Mouse (Mus musculus): ENCODE measurements around the gene Rftn1. TPM values are rescaled to one million over a fixed set of nuclear protein-coding genes. Genes with fewer than 3 reads are reported as not detected.

Rftn1 gene
- total and polyA plus RNA-seq, 2 experiments from 2014 or later = 19.7 to 44.4 TPM

DNA sequence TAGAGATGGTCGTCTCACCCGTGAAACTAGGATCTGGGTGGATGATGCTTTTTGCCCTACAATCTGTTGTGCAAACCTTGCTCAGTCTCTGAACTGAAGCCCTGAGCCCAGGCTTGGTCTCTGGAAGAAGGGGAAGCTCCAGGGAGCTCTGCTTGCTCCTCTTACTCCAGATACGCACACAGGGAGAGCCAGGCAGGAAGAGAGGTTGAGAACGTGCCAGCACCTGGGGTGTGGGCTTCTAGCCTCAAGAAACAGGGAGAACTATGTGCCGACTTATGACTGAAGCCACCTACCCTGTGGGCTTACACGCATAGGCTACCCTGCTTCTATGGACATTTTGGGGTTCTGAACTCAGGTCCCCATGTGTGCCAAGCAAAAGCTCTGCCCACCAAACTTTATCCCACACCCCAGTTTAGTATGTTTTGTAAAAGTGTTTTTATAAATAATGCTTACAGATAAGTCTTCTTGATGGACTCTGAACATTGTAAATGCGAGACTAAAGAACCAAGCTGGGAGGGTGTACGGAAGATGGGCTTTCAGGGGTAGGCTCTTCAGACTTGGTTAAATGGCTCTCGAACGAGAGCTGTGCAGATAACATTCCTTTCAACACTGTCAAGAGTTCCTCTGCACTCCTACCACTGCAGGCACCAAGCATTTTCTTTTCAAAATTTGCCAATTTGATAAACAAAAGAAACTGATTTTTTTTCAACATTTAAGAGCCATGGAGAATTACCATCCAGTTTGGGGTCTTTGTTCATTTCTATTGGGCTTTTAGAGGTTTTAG lies 152.4 kb downstream of the Rftn1 start:
- no peaks in the 10 kb centered on the region for H3K27me3 ChIP-seq (ENCODE audit: insufficient read depth, low read length)
- no peaks in the 10 kb centered on the region for H3K36me3 ChIP-seq (ENCODE audit: insufficient read depth, low read length)
- no peak for TF ChIP-seq CTCF (IDR thresholded peaks at IDR 0.05; ENCODE audit: low read depth)
- 73% methylated on average over 10 of the region's 10 CpGs for WGBS
- H3K9ac ChIP-seq (replicated peaks; ENCODE audit: low read length) = no peak overlapping the region
- DNase-seq (ENCODE audit: low spot score) (no peak), ATAC-seq (no peak)
- H3K4me3 ChIP-seq (ENCODE audit: low read length) = no peak overlapping the region
- no peak overlapping the region for H3K27ac ChIP-seq
- no peaks in the 10 kb centered on the region for H3K9me3 ChIP-seq (ENCODE audit: low read length)
- H3K4me2 ChIP-seq (ENCODE audit: low read depth, low read length) = no peak overlapping the region
- no peaks in the 10 kb centered on the region for H3K4me1 ChIP-seq (ENCODE audit: insufficient read depth, low read length)

GRCm38 (mm10) chr17:50037416-50037815 lies 153.1 kb downstream of the Rftn1 start:
- 62% methylated on average over 4 of the region's 4 CpGs for WGBS
- Histone ChIP-seq H3K36me3 (ENCODE audit: insufficient read depth, low read length) (no peaks in the 10 kb centered on the region), H3K9me3 (ENCODE audit: low read length) (no peaks in the 10 kb centered on the region), H3K27ac (no peak overlapping the region), H3K4me2 (ENCODE audit: low read depth, low read length) (no peak overlapping the region), H3K4me1 (ENCODE audit: insufficient read depth, low read length) (no peaks in the 10 kb centered on the region), H3K9ac (replicated peaks; ENCODE audit: low read length) (no peak overlapping the region), H3K27me3 (ENCODE audit: insufficient read depth, low read length) (no peaks in the 10 kb centered on the region), H3K4me3 (ENCODE audit: low read length) (no peak overlapping the region)
- ATAC-seq (no peak), DNase-seq (ENCODE audit: low spot score) (no peak)
- TF ChIP-seq CTCF (IDR thresholded peaks at IDR 0.05; ENCODE audit: low read depth) = no peak

DNA sequence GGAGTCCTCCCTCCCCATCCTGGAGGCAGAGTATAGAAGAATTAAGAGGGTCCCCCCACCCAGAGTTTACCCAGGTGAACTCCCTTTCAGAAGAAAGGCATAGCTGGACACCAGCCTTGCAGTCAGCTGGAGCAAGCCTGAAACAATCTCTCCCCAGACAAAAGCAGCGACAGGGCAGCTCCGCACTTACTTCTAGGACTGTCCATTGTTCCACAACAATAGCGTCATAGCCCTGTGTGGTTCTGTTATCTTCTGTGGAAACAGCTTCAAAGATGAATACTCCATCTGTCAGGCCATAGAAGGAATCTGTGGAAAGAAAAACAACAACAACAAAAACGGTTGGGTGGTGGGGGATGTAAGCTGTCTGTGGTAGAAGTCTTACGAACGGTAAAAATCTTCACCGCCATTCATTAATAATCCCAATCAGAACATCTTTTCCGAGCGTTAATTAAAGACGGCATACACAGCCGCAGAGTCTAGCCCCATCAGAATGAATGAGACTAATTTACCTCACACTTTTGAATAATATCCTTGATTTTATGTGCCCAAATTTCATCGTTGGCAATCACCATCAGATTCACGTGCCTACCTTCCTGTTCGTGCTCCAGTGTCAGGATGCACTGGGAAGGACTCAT lies 153.6 kb downstream of the Rftn1 start:
- Histone ChIP-seq H3K27ac (no peak overlapping the region), H3K4me2 (ENCODE audit: low read depth, low read length) (no peak overlapping the region), H3K36me3 (ENCODE audit: insufficient read depth, low read length) (no peaks in the 10 kb centered on the region), H3K9me3 (ENCODE audit: low read length) (no peaks in the 10 kb centered on the region), H3K9ac (replicated peaks; ENCODE audit: low read length) (no peak overlapping the region), H3K4me1 (ENCODE audit: insufficient read depth, low read length) (no peaks in the 10 kb centered on the region), H3K27me3 (ENCODE audit: insufficient read depth, low read length) (no peaks in the 10 kb centered on the region), H3K4me3 (ENCODE audit: low read length) (no peak overlapping the region)
- ATAC-seq (no peak), DNase-seq (ENCODE audit: low spot score) (no peak)
- no peak for TF ChIP-seq CTCF (IDR thresholded peaks at IDR 0.05; ENCODE audit: low read depth)
- WGBS = 52% methylated on average over 14 of the region's 14 CpGs

DNA sequence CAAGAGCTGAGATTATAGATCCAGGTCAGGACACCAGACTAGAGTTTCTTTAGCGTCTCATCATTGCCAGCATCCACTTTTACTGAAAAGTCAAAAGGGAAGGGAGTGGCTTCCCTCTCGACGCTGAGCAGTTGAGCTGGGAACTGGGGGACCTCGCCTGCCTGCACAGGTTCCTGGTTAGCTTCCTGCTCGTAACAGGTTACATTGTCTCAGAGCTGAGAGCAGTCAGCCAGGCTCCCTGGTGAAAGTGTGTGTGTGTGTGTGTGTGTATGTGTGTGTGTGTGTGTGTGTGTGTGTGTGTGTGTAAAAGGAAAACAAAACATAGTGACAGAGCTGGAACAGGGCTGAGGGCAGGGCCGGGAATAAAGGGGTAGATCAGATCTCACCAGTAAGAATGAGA lies 156.8 kb downstream of the Rftn1 start:
- H3K27me3 ChIP-seq (ENCODE audit: insufficient read depth, low read length) = no peaks in the 10 kb centered on the region
- DNase-seq (ENCODE audit: low spot score) = no peak
- no peak overlapping the region for H3K4me3 ChIP-seq (ENCODE audit: low read length)
- ATAC-seq = no peak
- H3K4me1 ChIP-seq (ENCODE audit: insufficient read depth, low read length) = no peaks in the 10 kb centered on the region
- no peak overlapping the region for H3K27ac ChIP-seq
- WGBS = 71% methylated on average over 6 of the region's 6 CpGs
- no peak for TF ChIP-seq CTCF (IDR thresholded peaks at IDR 0.05; ENCODE audit: low read depth)
- no peaks in the 10 kb centered on the region for H3K36me3 ChIP-seq (ENCODE audit: insufficient read depth, low read length)
- no peak overlapping the region for H3K4me2 ChIP-seq (ENCODE audit: low read depth, low read length)
- no peaks in the 10 kb centered on the region for H3K9me3 ChIP-seq (ENCODE audit: low read length)
- no peak overlapping the region for H3K9ac ChIP-seq (replicated peaks; ENCODE audit: low read length)

DNA sequence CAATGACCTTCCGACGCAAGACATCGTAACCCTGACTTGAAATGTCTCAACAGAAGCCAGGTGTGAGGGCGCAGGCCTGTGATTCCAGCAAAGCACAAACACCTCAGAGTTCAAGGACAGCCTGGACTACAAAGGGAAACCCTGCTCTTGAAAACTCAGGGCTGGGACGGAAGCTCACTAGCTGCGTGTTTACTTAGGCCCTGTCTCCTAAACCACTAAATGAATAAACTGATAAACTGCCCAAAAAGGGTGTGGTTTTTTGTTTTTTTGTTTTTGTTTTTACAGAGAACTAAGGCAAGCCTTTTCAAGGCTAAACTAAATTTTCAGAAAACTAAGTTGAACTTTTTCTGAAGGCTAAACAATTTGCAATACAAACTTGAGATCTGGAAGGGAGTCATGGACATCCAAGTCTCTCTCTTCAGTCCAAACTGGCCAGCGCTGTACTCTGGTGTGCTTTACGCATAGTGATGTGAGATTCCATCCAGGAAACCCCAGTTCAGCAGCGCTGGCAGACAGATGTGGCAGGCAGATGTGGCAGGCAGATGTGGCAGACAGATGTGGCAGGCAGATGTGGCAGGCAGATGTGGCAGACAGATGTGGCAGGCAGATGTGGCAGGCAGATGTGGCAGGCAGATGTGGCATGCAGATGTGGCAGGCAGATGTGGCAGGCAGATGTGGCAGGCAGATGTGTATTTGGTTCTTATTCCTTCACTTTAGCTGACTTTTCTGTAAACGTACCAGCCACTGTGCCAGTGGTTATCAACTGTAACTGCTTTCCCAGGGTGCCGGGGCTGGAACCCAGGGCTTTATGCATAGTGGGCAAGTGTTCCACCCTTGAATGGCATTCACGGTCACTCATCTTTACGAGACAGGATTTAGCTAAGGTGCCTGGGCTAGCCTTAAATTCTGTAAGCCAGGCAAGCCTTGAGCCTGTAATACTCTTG lies 158.7 kb downstream of the Rftn1 start:
- TF ChIP-seq CTCF (IDR thresholded peaks at IDR 0.05; ENCODE audit: low read depth) = no peak
- Histone ChIP-seq H3K27me3 (ENCODE audit: insufficient read depth, low read length) (no peaks in the 10 kb centered on the region), H3K4me2 (ENCODE audit: low read depth, low read length) (no peak overlapping the region), H3K4me1 (ENCODE audit: insufficient read depth, low read length) (no peaks in the 10 kb centered on the region), H3K36me3 (ENCODE audit: insufficient read depth, low read length) (no peaks in the 10 kb centered on the region), H3K9ac (replicated peaks; ENCODE audit: low read length) (no peak overlapping the region), H3K9me3 (ENCODE audit: low read length) (no peaks in the 10 kb centered on the region), H3K4me3 (ENCODE audit: low read length) (no peak overlapping the region), H3K27ac (no peak overlapping the region)
- 91% methylated on average over 13 of the region's 13 CpGs for WGBS
- ATAC-seq (no peak), DNase-seq (ENCODE audit: low spot score) (no peak)

GRCm38 (mm10) chr17:50025651-50026050 lies 164.8 kb downstream of the Rftn1 start:
- TF ChIP-seq CTCF (IDR thresholded peaks at IDR 0.05; ENCODE audit: low read depth) = no peak
- no peak overlapping the region for H3K9ac ChIP-seq (replicated peaks; ENCODE audit: low read length)
- ATAC-seq (no peak), DNase-seq (ENCODE audit: low spot score) (no peak)
- peaks cover 9% of the 10 kb centered on the region; the same call in 1 of the 2 replicates for H3K4me1 ChIP-seq (ENCODE audit: insufficient read depth, low read length)
- no peaks in the 10 kb centered on the region for H3K36me3 ChIP-seq (ENCODE audit: insufficient read depth, low read length)
- H3K27me3 ChIP-seq (ENCODE audit: insufficient read depth, low read length) = no peaks in the 10 kb centered on the region
- no peak overlapping the region for H3K4me3 ChIP-seq (ENCODE audit: low read length)
- no peak overlapping the region for H3K27ac ChIP-seq
- H3K4me2 ChIP-seq (ENCODE audit: low read depth, low read length) = no peak overlapping the region
- no peaks in the 10 kb centered on the region for H3K9me3 ChIP-seq (ENCODE audit: low read length)
- WGBS = 90% methylated on average over 1 of the region's 1 CpGs

Data from hindbrain, postnatal 0 days (tissue).